Mouse (Mus musculus): ENCODE data around the gene Ugt1a2.

DNA sequence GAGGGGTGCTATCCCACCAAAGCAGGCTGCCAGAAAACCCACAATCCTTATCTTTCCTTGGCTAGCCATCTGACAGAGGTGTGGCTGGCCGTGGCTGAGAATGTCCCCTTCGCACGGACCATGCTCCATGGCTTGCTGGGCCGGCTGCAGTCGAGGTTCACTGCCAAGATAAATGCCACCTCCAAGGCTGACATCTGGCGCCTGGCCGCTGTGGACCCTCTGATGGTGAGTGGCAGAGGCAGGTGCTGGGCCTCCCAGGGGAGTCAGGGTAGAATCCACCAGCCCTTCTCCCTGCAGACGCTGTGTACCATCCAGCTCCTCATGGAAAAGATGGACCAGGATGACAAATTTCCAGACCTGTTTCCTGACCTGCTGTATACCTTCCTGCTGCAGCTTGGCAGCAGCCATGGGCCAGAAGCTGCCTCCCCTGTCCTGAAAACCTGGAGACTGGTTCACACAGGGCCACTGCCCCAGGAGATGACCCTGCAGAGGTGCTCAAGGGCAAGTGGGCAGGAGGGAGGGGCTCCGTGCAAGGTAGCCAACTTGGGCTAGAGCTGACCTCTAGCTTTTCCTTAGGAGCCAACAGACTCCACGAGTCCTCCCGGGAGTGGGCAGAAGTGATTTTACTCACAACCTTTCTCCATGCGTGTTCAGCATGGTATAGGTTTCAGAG lies 54.5 kb downstream of the Ugt1a2 start:
- TF ChIP-seq CTCF (IDR thresholded peaks at IDR 0.05), result no peak
- no peak for TF ChIP-seq EP300 (IDR thresholded peaks at IDR 0.05; ENCODE audit: insufficient read depth, low read depth, low read length)

All from heart, adult 2 months (tissue).